Mouse (Mus musculus) CH12.LX (cell line): ENCODE data around the gene Cdc123. TPM values are rescaled to one million over a fixed set of nuclear protein-coding genes. Genes with fewer than 3 reads are reported as not detected.
A peak's percentile ranks its signal among the peaks of the same experiment; 100 is the strongest.

ENCODE experiments used
- DNase-seq: peaks from one replicate; pipeline ENCODE4 v3.0.0-alpha.2; 2013; ENCODE audit errors: extremely low read depth
- H3K27ac ChIP-seq: 2 replicates; pipeline ENCODE4 v1.5.1; 2012; ENCODE audit warnings: low read depth, mild to moderate bottlenecking, control low read depth, moderate library complexity; ENCODE audit not compliant: insufficient read depth
- H3K27me3 ChIP-seq: replicated peaks from 2 replicates; pipeline ENCODE3; 2012; ENCODE audit warnings: inconsistent platforms
- H3K36me3 ChIP-seq, 2 experiments: replicated peaks in 1 of 2; 2 replicates each; pipeline versions ENCODE3 to v1.6.1; 2012; ENCODE audit warnings: inconsistent platforms in 1 of 2, low read length in 1 of 2, mild to moderate bottlenecking in 1 of 2, mixed read lengths in 1 of 2, moderate library complexity in 1 of 2; ENCODE audit not compliant: control insufficient read depth in 1 of 2, insufficient read depth in 1 of 2
- H3K4me1 ChIP-seq, 2 experiments: 2 replicates each; pipeline ENCODE4 v1.6.1; 2012; ENCODE audit warnings: inconsistent platforms in 1 of 2, moderate library complexity in 1 of 2; ENCODE audit not compliant: insufficient read depth in 2 of 2, control insufficient read depth in 1 of 2
- H3K4me2 ChIP-seq: 2 replicates; pipeline ENCODE4 v1.6.1; 2012; ENCODE audit warnings: low read depth, mild to moderate bottlenecking, control low read depth; ENCODE audit not compliant: poor library complexity, insufficient read depth, severe bottlenecking
- H3K4me3 ChIP-seq, 3 experiments: fragments of 150-350 bp in 1 of 3; sonication (generic) in 1 of 3; replicated peaks in 1 of 3; 2 replicates each; pipeline versions ENCODE3 to v1.5.1; 2011 to 2012; ENCODE audit warnings: low read depth in 2 of 3, low read length in 2 of 3, mild to moderate bottlenecking in 2 of 3, moderate library complexity in 2 of 3, control low read depth in 1 of 3, improper control_type of control experiment in 1 of 3, inconsistent platforms in 1 of 3, mixed read lengths in 1 of 3; ENCODE audit not compliant: poor library complexity in 1 of 3
- H3K79me2 ChIP-seq: replicated peaks from 2 replicates; pipeline ENCODE4 v1.6.1; 2012; ENCODE audit warnings: mild to moderate bottlenecking, moderate library complexity; ENCODE audit not compliant: control insufficient read depth, poor library complexity, insufficient read depth, severe bottlenecking; ENCODE audit errors: extremely low read depth
- H3K9ac ChIP-seq: 2 replicates; pipeline ENCODE4 v1.6.1; 2012; ENCODE audit warnings: low read depth, mild to moderate bottlenecking, control low read depth, moderate library complexity; ENCODE audit not compliant: insufficient read depth
- H3K9me3 ChIP-seq: replicated peaks from 2 replicates; pipeline ENCODE3; 2012; ENCODE audit warnings: low read length, inconsistent platforms, mixed read lengths
- BHLHE40 ChIP-seq: IDR thresholded peaks from 2 replicates; pipeline ENCODE4 v1.6.1; 2011; ENCODE audit warnings: mild to moderate bottlenecking, low read depth, low read length, improper control_type of control experiment
- CHD1 ChIP-seq: IDR thresholded peaks from 2 replicates; pipeline ENCODE4 v1.6.1; 2012; ENCODE audit warnings: low read depth, low read length, improper control_type of control experiment, inconsistent platforms
- CHD2 ChIP-seq: IDR thresholded peaks from 2 replicates; pipeline ENCODE4 v1.6.1; 2011; ENCODE audit warnings: low read length, improper control_type of control experiment
- CTCF ChIP-seq, 2 experiments: IDR thresholded peaks in 1 of 2; conservative IDR thresholded peaks in 1 of 2; 2 replicates each; pipeline ENCODE4 v1.5.1; 2011 to 2012; ENCODE audit warnings: low read depth in 2 of 2, low read length in 2 of 2, improper control_type of control experiment in 1 of 2, inconsistent platforms in 1 of 2, mild to moderate bottlenecking in 1 of 2, moderate library complexity in 1 of 2
- ELF1 ChIP-seq: IDR thresholded peaks from 2 replicates; pipeline ENCODE4 v1.6.1; 2014; ENCODE audit warnings: low read depth, mild to moderate bottlenecking, inconsistent platforms, low read length, improper control_type of control experiment
- EP300 ChIP-seq: IDR thresholded peaks from 2 replicates; pipeline ENCODE4 v1.6.1; 2011; ENCODE audit warnings: low read length, improper control_type of control experiment
- ETS1 ChIP-seq: conservative IDR thresholded peaks from 2 replicates; pipeline ENCODE4 v1.6.1; 2012; ENCODE audit warnings: low read depth, mild to moderate bottlenecking, inconsistent platforms, low read length, improper control_type of control experiment, moderate library complexity
- IRF4 ChIP-seq: IDR thresholded peaks from 2 replicates; pipeline ENCODE4 v1.6.1; 2014; ENCODE audit warnings: low read depth, mild to moderate bottlenecking, inconsistent platforms, low read length, improper control_type of control experiment
- JUN ChIP-seq: IDR thresholded peaks from 2 replicates; pipeline ENCODE4 v1.6.1; 2011; ENCODE audit warnings: low read depth, mild to moderate bottlenecking, low read length, improper control_type of control experiment, moderate library complexity; ENCODE audit not compliant: insufficient read depth
- JUND ChIP-seq: conservative IDR thresholded peaks from 2 replicates; pipeline ENCODE4 v1.6.1; 2011; ENCODE audit warnings: low read depth, low read length, improper control_type of control experiment
- MAX ChIP-seq: IDR thresholded peaks from 2 replicates; pipeline ENCODE4 v1.6.1; 2011; ENCODE audit warnings: low read length, improper control_type of control experiment
- MAZ ChIP-seq: IDR thresholded peaks from 2 replicates; pipeline ENCODE4 v1.6.1; 2012; ENCODE audit warnings: low read depth, mild to moderate bottlenecking, inconsistent platforms, low read length, improper control_type of control experiment, moderate library complexity
- MEF2A ChIP-seq: IDR thresholded peaks from 2 replicates; pipeline ENCODE4 v1.6.1; 2014; ENCODE audit warnings: low read depth, mild to moderate bottlenecking, inconsistent platforms, low read length, improper control_type of control experiment, borderline replicate concordance
- MXI1 ChIP-seq: IDR thresholded peaks from 2 replicates; pipeline ENCODE4 v1.6.1; 2011; ENCODE audit warnings: mild to moderate bottlenecking, low read depth, low read length, improper control_type of control experiment
- MYC ChIP-seq: IDR thresholded peaks from 2 replicates; pipeline ENCODE4 v1.6.1; 2011; ENCODE audit warnings: low read depth, mild to moderate bottlenecking, improper control_type of control experiment, low read length
- NRF1 ChIP-seq: IDR thresholded peaks from 2 replicates; pipeline ENCODE4 v1.6.1; 2014; ENCODE audit warnings: low read depth, mild to moderate bottlenecking, inconsistent platforms, low read length, improper control_type of control experiment, moderate library complexity
- PAX5 ChIP-seq: IDR thresholded peaks from 2 replicates; pipeline ENCODE4 v1.6.1; 2012; ENCODE audit warnings: low read length, inconsistent platforms, mixed read lengths
- POLR2A ChIP-seq: IDR thresholded peaks from 2 replicates; pipeline ENCODE4 v1.6.1; 2011; ENCODE audit warnings: low read depth, mild to moderate bottlenecking, improper control_type of control experiment, low read length
- RAD21 ChIP-seq: IDR thresholded peaks from 2 replicates; pipeline ENCODE4 v1.6.1; 2011; ENCODE audit warnings: low read depth, mild to moderate bottlenecking, low read length, improper control_type of control experiment, moderate library complexity
- RCOR1 ChIP-seq: conservative IDR thresholded peaks from 2 replicates; pipeline ENCODE4 v1.6.1; 2012; ENCODE audit warnings: low read depth, mild to moderate bottlenecking, inconsistent platforms, low read length, improper control_type of control experiment
- SIN3A ChIP-seq: IDR thresholded peaks from 2 replicates; pipeline ENCODE4 v1.6.1; 2012; ENCODE audit warnings: low read length, improper control_type of control experiment, inconsistent platforms
- SMC3 ChIP-seq: IDR thresholded peaks from 2 replicates; pipeline ENCODE4 v1.6.1; 2011; ENCODE audit warnings: low read depth, low read length, improper control_type of control experiment
- TCF12 ChIP-seq: IDR thresholded peaks from 2 replicates; pipeline ENCODE4 v1.6.1; 2014; ENCODE audit warnings: low read depth, mild to moderate bottlenecking, inconsistent platforms, low read length, improper control_type of control experiment
- UBTF ChIP-seq: IDR thresholded peaks from 2 replicates; pipeline ENCODE4 v1.6.1; 2012; ENCODE audit warnings: low read depth, mild to moderate bottlenecking, inconsistent platforms, low read length, improper control_type of control experiment, moderate library complexity
- USF1 ChIP-seq: IDR thresholded peaks from 2 replicates; pipeline ENCODE4 v1.6.1; 2014; ENCODE audit warnings: low read depth, mild to moderate bottlenecking, inconsistent platforms, low read length, improper control_type of control experiment
- USF2 ChIP-seq: conservative IDR thresholded peaks from 2 replicates; pipeline ENCODE4 v1.6.1; 2011; ENCODE audit warnings: low read depth, low read length, improper control_type of control experiment
- ZMIZ1 ChIP-seq: IDR thresholded peaks from 2 replicates; pipeline ENCODE4 v1.6.1; 2012; ENCODE audit warnings: low read depth, mild to moderate bottlenecking, inconsistent platforms, low read length, improper control_type of control experiment
- dilution Hi-C: fragments of 300-500 bp; cut with MboI; formaldehyde crosslinking; loops from 2 replicates; pipeline ENCODE4 v1.14.3; 2020; ENCODE audit warnings: low sequenced_read_pairs; ENCODE audit not compliant: extremely low pct_unique_long_range_greater_than_20kb, extremely low pct_ligation_motif_present
- in situ Hi-C: fragments of 300-500 bp; cut with MboI; formaldehyde crosslinking; loops from 3 replicates; pipeline ENCODE4 v1.14.3; 2019; ENCODE audit warnings: low sequenced_read_pairs, low pct_ligation_motif_present, low pct_unique_long_range_greater_than_20kb, mixed read lengths
- polyA plus RNA-seq: library from polyadenylated mRNA; unstranded; fragments of >175 nt; gene quantifications from 2 replicates; pipeline ENCODE4 v1.2.1, GENCODE M21; 2012; ENCODE audit warnings: low read depth; ENCODE audit not compliant: insufficient read length
- total RNA-seq, 2 experiments: library from RNA; depleted of rRNA; stranded (reverse); fragments of 300-350 nt in 1 of 2; fragments of >200 nt in 1 of 2; gene quantifications; 2 replicates each; pipeline ENCODE4 v1.2.3; 2012 to 2014

Cdc123 gene
- total and polyA plus RNA-seq, 3 experiments, result 164 to 291 (median 215) TPM

DNA sequence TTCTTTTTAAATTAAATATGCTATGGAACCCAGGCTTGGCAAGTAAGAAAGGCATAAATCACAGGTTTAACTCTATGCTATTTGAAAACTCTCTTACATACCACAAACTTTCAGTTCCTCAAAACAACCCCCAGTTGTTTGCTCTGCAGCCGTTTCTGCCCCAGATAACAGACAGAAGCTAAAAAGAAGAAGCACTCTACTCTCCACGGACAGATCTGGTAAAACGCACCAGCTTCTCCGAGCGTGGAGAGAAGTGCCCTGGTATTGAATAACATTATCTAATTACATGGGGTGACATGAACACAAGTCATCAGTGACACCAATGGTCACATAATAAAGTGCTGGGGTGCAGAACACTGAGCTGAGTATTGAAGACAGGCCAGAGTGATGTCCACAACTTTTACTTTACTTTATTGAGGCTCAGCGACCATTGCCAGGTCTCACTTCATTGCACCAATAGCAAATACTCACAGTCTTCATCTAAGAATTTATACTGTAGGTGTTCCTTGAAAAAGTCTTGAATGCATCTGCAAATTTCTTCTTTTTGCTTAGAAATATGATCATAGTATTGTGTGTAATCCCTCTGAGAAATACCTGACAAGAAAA lies 40.4 kb downstream of the Cdc123 start:
- Histone ChIP-seq H3K4me3 (no peak overlapping the region), H3K79me2 (no peaks in the 10 kb centered on the region), H3K4me2 (peak overlapping the region; percentile 97), H3K27me3 (no peaks in the 10 kb centered on the region), H3K9ac (peak overlapping the region; percentile 31; the same call in 1 of the 2 replicates), H3K36me3 (peaks cover 31 to 65% of the 10 kb centered on the region in 2 experiments), H3K4me1 (peaks cover 13 to 41% of the 10 kb centered on the region in 2 experiments), H3K9me3 (peaks cover 14% of the 10 kb centered on the region), H3K27ac (peak overlapping the region; percentile 87)
- in situ Hi-C loops (loop anchor here (5.0 to 25.0 kb wide), 4 partner anchors 90 to 717 kb away; partner anchors contain the start of gene Camk1d), dilution Hi-C loops (no loop called here)
- peak; percentile 89 for DNase-seq
- no peak for TF ChIP-seq POLR2A
- peak; percentile 81; the same call in 1 of the 2 replicates for TF ChIP-seq MEF2A
- 0 out of 2 replicates have a peak, but pooled peaks have one; percentile 78 for TF ChIP-seq CHD1
- TF ChIP-seq IRF4, result peak; percentile 99
- TF ChIP-seq EP300, result peak; percentile 99
- TF ChIP-seq PAX5, result no peak
- peak; percentile 63; the same call in 1 of the 2 replicates for TF ChIP-seq CHD2
- no peak for TF ChIP-seq NRF1
- no peak for TF ChIP-seq USF2
- TF ChIP-seq UBTF, result 0 out of 2 replicates have a peak, but pooled peaks have one; percentile 43
- no peak for TF ChIP-seq MAX
- TF ChIP-seq ETS1, result peak; percentile 72
- peak; percentile 38; the same call in 1 of the 2 replicates for TF ChIP-seq JUN
- TF ChIP-seq SIN3A, result peak; percentile 71; the same call in 1 of the 2 replicates
- peak; percentile 46; the same call in 1 of the 2 replicates for TF ChIP-seq JUND
- no peak for TF ChIP-seq ELF1
- no peak for TF ChIP-seq ZMIZ1
- peak; percentile 64 for TF ChIP-seq BHLHE40
- TF ChIP-seq CTCF (conservative IDR thresholded peaks at IDR 0.05 in 1 of 2, IDR thresholded peaks at IDR 0.05 in 1 of 2; ENCODE audit: low read depth in 2 of 2, low read length in 2 of 2), result no peak; a peak in 1 of 4 replicates
- peak; percentile 66; the same call in 1 of the 2 replicates for TF ChIP-seq TCF12
- peak; percentile 25; the same call in 1 of the 2 replicates for TF ChIP-seq SMC3
- TF ChIP-seq MXI1, result peak; percentile 43; the same call in 1 of the 2 replicates
- peak; percentile 11 for TF ChIP-seq RAD21
- TF ChIP-seq MAZ, result peak; percentile 63; the same call in 1 of the 2 replicates
- peak; percentile 52; the same call in 1 of the 2 replicates for TF ChIP-seq MYC
- TF ChIP-seq RCOR1, result peak; percentile 91
- no peak for TF ChIP-seq USF1
